Mouse (Mus musculus) heart, adult 8-10 months (tissue): ENCODE results near the gene Myh7. TPM values are rescaled to one million over a fixed set of nuclear protein-coding genes. Genes with fewer than 3 reads are reported as not detected.
A peak's percentile ranks its signal among the peaks of the same experiment; 100 is the strongest.

Experiments used
- DNase-seq: peaks from one replicate; pipeline ENCODE4 v3.0.0; 2022; ENCODE audit warnings: low spot score
- total RNA-seq, 4 experiments: library from RNA; stranded (reverse); gene quantifications; 2 replicates each; pipeline ENCODE4 v1.2.4; 2022

Gene Myh7
- total RNA-seq, 4 experiments from 2014 or later = 1,453 to 2,519 (median 2,136) TPM

- no peak for DNase-seq
These were observed 51.9 kb downstream of the Myh7 start for GRCm38 (mm10) chr14:54942479-54942878.

- DNase-seq = no peak
These were observed 53.1 kb downstream of the Myh7 start for GRCm38 (mm10) chr14:54941024-54941978.

GRCm38 (mm10) chr14:54940176-54940530 lies 54.3 kb downstream of the Myh7 start:
- no peak for DNase-seq

- peak; percentile 80 for DNase-seq
These were observed 54.8 kb downstream of the Myh7 start for GRCm38 (mm10) chr14:54939434-54940175.

- DNase-seq = no peak
These were observed 55.8 kb downstream of the Myh7 start for GRCm38 (mm10) chr14:54938431-54939219.

- no peak for DNase-seq
These were observed 56.9 kb downstream of the Myh7 start for GRCm38 (mm10) chr14:54937361-54938182.

- DNase-seq = no peak
These were observed 57.6 kb downstream of the Myh7 start for GRCm38 (mm10) chr14:54936831-54937160.

GRCm38 (mm10) chr14:54935904-54936830 lies 58.3 kb downstream of the Myh7 start, which contains the start of gene Cmtm5:
TSS of gene Cmtm5 (plus strand) at chr14:54936261.
- no peak for DNase-seq

GRCm38 (mm10) chr14:54932645-54933150 lies 61.7 kb downstream of the Myh7 start, which contains the start of gene Il25:
TSS of gene Il25 (plus strand) at chr14:54932695.
- no peak for DNase-seq

- DNase-seq = no peak
These were observed 64.0 kb downstream of the Myh7 start for GRCm38 (mm10) chr14:54930431-54930830.

GRCm38 (mm10) chr14:54929801-54930200 lies 64.6 kb downstream of the Myh7 start:
- no peak for DNase-seq

GRCm38 (mm10) chr14:54927296-54927695 lies 67.1 kb downstream of the Myh7 start:
- no peak for DNase-seq

- peak; percentile 58 for DNase-seq
These were observed 67.8 kb downstream of the Myh7 start for GRCm38 (mm10) chr14:54926401-54927158.

- no peak for DNase-seq
These were observed 68.8 kb downstream of the Myh7 start, which contains the start of gene Efs for GRCm38 (mm10) chr14:54925349-54926342. TSS of gene Efs (minus strand) at chr14:54926126.

- peak; percentile 65 for DNase-seq
These were observed 69.6 kb downstream of the Myh7 start for GRCm38 (mm10) chr14:54924641-54925348.
